19 mouse cellular contexts compared by ENCODE assay signal in genomic region chr3:153414132-153414531, GRCm38 (mm10).
"Had no signal": no experiment of that assay in that cellular context is flagged by ENCODE, and none has a peak within 500 bp of the region (broad histone marks: within the 10 kb centered on the region; RNA-seq: fewer than 3 reads in every experiment).

No protein-coding gene starts in this region.

- ATAC-seq: lung, postnatal 0 days; midbrain, embryonic 13.5 days had no signal

- DNase-seq: kidney, adult 2 months; layer of hippocampus, postnatal 36 days; left cerebral cortex, postnatal 4 days; liver, postnatal 0 days; lung, embryonic 14.5 days; retina, postnatal 1 day; right cerebral cortex, postnatal 25 days; spleen, adult 18-20 months; thymus, postnatal 25 days had no signal

- H3K36me3 ChIP-seq: limb, embryonic 12.5 days; limb, embryonic 15.5 days; midbrain, embryonic 13.5 days; stomach, embryonic 15.5 days had no signal

- H3K4me3 ChIP-seq: left cerebral cortex, adult 2 months; limb, embryonic 12.5 days; limb, embryonic 15.5 days; midbrain, embryonic 13.5 days; stomach, embryonic 15.5 days had no signal

- H3K9me3 ChIP-seq: limb, embryonic 12.5 days; limb, embryonic 15.5 days; midbrain, embryonic 13.5 days; stomach, embryonic 15.5 days had no signal

- H3K27me3 ChIP-seq: limb, embryonic 12.5 days; limb, embryonic 15.5 days; midbrain, embryonic 13.5 days; stomach, embryonic 15.5 days had no signal

- H3K4me1 ChIP-seq: limb, embryonic 12.5 days; limb, embryonic 15.5 days; stomach, embryonic 15.5 days had no signal

- H3K4me2 ChIP-seq: limb, embryonic 12.5 days; limb, embryonic 15.5 days; liver, embryonic 11.5 days; lung, embryonic 14.5 days; midbrain, embryonic 13.5 days; stomach, embryonic 15.5 days had no signal

- H3K9ac ChIP-seq: limb, embryonic 12.5 days; limb, embryonic 15.5 days; liver, embryonic 14.5 days; liver, postnatal 0 days; lung, embryonic 14.5 days; midbrain, embryonic 13.5 days; stomach, embryonic 15.5 days had no signal

- H3K27ac ChIP-seq: kidney, postnatal 0 days; left cerebral cortex, adult 2 months; limb, embryonic 12.5 days; limb, embryonic 15.5 days; liver, embryonic 14.5 days; macrophage; midbrain, embryonic 13.5 days; stomach, embryonic 15.5 days had no signal
